Mouse (Mus musculus) brain, embryonic 14.5 days (tissue): Measurements from ENCODE around the gene Mepe.

Source experiments
- CTCF ChIP-seq: fragments of 200-500 bp; IDR thresholded peaks from 2 replicates; pipeline ENCODE4 v1.5.1; 2012; ENCODE audit warnings: inconsistent platforms, mild to moderate bottlenecking, moderate library complexity, borderline replicate concordance; ENCODE audit not compliant: insufficient read depth, insufficient read length; ENCODE audit errors: extremely low read depth
- POLR2A ChIP-seq: fragments of 200-500 bp; IDR thresholded peaks from 2 replicates; pipeline ENCODE4 v1.6.1; 2012; ENCODE audit warnings: mild to moderate bottlenecking, inconsistent platforms, borderline replicate concordance; ENCODE audit not compliant: poor library complexity, insufficient read depth, insufficient read length, severe bottlenecking; ENCODE audit errors: extremely low read depth

GRCm38 (mm10) chr5:104357575-104357974 lies 32.4 kb downstream of the Mepe start:
- TF ChIP-seq CTCF (no peak), POLR2A (no peak)
